25 mouse cellular contexts compared by ENCODE assay signal in genomic region chr10:94601034-94601433, GRCm38 (mm10).
"Had no signal": no experiment of that assay in that cellular context is flagged by ENCODE, and none has a peak within 500 bp of the region (broad histone marks: within the 10 kb centered on the region; RNA-seq: fewer than 3 reads in every experiment).

No protein-coding gene starts in this region.

- H3K9me3 ChIP-seq: limb, embryonic 12.5 days; limb, embryonic 15.5 days; lung, embryonic 15.5 days; midbrain, embryonic 10.5 days; midbrain, embryonic 13.5 days; neural tube, embryonic 12.5 days; neural tube, embryonic 15.5 days had no signal

- H3K27me3 ChIP-seq: limb, embryonic 12.5 days; limb, embryonic 15.5 days; lung, embryonic 15.5 days; midbrain, embryonic 13.5 days; neural tube, embryonic 12.5 days; neural tube, embryonic 15.5 days had no signal

- DNase-seq: kidney, adult 2 months; kidney, postnatal 36 days; layer of hippocampus, postnatal 36 days; liver, postnatal 0 days; lung, postnatal 10 days; lung, postnatal 4 days; retina, postnatal 1 day; thymus, adult 2 months; thymus, postnatal 14 days; thymus, postnatal 4 days had no signal

- H3K9ac ChIP-seq: limb, embryonic 12.5 days; limb, embryonic 15.5 days; liver, embryonic 14.5 days; liver, postnatal 0 days; lung, embryonic 15.5 days; midbrain, embryonic 13.5 days; neural tube, embryonic 12.5 days; neural tube, embryonic 15.5 days had no signal

- H3K36me3 ChIP-seq: limb, embryonic 12.5 days; limb, embryonic 15.5 days; lung, embryonic 15.5 days; midbrain, embryonic 10.5 days; midbrain, embryonic 13.5 days; neural tube, embryonic 12.5 days; neural tube, embryonic 15.5 days had no signal

- H3K27ac ChIP-seq: kidney, postnatal 0 days; left cerebral cortex, adult 2 months; limb, embryonic 12.5 days; limb, embryonic 15.5 days; liver, embryonic 14.5 days; lung, embryonic 15.5 days; midbrain, embryonic 10.5 days; midbrain, embryonic 13.5 days; neural tube, embryonic 12.5 days; neural tube, embryonic 15.5 days; stomach, postnatal 0 days had no signal

- ATAC-seq: intestine, embryonic 16.5 days; liver, postnatal 0 days; midbrain, embryonic 13.5 days; midbrain, embryonic 16.5 days had no signal

- H3K4me2 ChIP-seq: limb, embryonic 12.5 days; limb, embryonic 15.5 days; liver, embryonic 11.5 days; lung, embryonic 15.5 days; midbrain, embryonic 13.5 days; neural tube, embryonic 12.5 days; neural tube, embryonic 15.5 days had no signal

- H3K4me3 ChIP-seq: left cerebral cortex, adult 2 months; limb, embryonic 12.5 days; limb, embryonic 15.5 days; lung, embryonic 15.5 days; megakaryocyte, embryonic 14.5 days; midbrain, embryonic 10.5 days; midbrain, embryonic 13.5 days; neural tube, embryonic 12.5 days; neural tube, embryonic 15.5 days had no signal

- H3K4me1 ChIP-seq: limb, embryonic 12.5 days; limb, embryonic 15.5 days; lung, embryonic 15.5 days; midbrain, embryonic 13.5 days; neural tube, embryonic 12.5 days; neural tube, embryonic 15.5 days had no signal
